Mouse (Mus musculus): ENCODE results near the gene Nfkbia.

The Nfkbia gene

GRCm38 (mm10) chr12:55490722-55491449 lies 1.6 kb downstream of the Nfkbia start:
- DNase-seq (ENCODE audit: extremely low read depth, low read depth, low spot score): no peak

DNA sequence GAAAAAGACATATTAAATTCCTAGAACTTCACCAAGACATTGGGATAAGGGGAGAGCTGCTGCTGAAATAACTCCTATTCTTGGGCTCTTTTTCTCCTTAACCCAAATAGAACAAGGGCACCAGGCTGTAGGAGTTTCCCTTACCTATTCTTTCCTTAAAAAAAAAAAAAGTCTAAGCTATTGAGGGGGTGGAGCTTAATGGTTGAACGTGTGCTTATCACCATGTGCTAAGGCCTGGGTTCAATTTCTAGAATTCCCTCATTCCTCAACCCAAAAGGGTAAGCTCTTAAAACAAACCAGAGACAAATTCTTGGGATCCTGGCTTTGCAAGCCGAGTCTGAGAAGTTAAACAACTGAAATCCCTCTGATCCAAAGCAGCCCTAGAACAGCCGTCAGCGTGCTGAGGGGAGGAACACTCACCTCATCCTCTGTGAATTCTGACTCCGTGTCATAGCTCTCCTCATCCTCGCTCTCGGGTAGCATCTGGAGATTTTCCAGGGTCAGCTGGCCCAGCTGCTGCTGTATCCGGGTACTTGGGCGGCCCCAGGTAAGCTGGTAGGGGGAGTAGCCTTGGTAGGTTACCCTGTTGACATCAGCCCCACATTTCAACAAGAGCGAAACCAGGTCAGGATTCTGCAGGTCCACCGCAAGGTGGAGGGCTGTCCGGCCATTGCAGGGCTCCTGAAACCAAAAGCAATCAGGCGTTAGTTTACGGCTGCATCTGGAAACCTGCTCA lies 2.3 kb downstream of the Nfkbia start:
- DNase-seq (ENCODE audit: extremely low read depth, low read depth, low spot score): no peak

- DNase-seq (ENCODE audit: extremely low read depth, low read depth, low spot score): no peak
These were observed 3.6 kb downstream of the Nfkbia start for GRCm38 (mm10) chr12:55488661-55489447.

GRCm38 (mm10) chr12:55487843-55488660 lies 4.4 kb downstream of the Nfkbia start:
- DNase-seq (ENCODE audit: extremely low read depth, low read depth, low spot score): no peak

DNA sequence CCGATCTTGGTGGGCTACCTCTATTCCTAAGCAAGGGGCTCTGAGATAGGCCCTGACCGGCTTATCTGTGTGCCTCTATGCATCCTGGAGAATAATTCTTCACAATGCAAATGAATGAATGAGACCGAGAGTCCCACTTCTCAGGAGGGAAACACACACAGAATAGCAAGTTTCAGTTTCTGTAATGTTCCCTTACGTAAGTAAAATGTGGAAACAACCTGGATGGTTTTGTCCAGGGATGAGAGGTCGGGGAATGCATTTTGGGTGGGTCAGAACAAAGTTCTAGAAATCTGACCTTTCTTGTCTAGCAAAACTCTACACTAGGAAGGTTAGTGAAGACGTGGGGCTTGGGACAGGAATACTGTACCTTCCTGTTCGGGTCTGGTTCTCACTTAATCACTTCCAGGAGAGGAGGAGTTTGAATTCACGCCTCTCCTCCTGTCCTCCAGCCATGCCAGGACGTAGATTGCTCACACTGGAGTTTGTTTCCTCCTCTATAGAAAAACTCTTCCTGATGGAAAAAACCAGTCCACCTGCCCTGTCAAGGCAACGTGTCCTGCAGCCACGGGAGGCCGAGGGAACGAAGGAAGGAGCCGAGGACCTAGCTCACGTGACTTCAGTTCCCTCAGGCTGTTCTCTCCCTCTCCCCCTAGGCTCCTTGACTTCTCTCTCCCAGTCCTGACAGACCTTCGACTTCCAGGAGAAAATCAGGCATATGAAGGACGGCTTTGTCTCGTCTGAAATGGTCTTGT lies 5.3 kb downstream of the Nfkbia start:
- no peak for DNase-seq (ENCODE audit: extremely low read depth, low read depth, low spot score)

DNA sequence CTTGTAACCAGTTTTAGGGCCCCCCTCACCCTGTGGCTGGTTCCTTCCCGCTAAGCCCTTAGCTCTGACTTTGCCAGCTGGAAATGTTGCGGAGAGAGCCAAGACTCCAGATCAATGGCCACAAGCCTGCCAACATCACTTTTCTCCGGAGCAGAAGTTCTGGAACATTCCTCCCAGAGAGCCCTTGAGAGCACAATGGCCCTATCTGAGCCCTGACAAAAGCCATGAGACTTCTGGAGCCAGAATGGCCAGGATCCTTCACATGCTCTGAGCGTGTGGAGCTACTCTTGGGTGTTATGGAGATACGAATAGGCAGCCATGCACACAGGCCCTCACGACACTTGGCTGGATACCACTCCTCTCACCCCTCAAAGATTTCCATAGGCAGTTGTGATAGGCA lies 7.6 kb downstream of the Nfkbia start:
- no peak for DNase-seq (ENCODE audit: extremely low read depth, low read depth, low spot score)

DNA sequence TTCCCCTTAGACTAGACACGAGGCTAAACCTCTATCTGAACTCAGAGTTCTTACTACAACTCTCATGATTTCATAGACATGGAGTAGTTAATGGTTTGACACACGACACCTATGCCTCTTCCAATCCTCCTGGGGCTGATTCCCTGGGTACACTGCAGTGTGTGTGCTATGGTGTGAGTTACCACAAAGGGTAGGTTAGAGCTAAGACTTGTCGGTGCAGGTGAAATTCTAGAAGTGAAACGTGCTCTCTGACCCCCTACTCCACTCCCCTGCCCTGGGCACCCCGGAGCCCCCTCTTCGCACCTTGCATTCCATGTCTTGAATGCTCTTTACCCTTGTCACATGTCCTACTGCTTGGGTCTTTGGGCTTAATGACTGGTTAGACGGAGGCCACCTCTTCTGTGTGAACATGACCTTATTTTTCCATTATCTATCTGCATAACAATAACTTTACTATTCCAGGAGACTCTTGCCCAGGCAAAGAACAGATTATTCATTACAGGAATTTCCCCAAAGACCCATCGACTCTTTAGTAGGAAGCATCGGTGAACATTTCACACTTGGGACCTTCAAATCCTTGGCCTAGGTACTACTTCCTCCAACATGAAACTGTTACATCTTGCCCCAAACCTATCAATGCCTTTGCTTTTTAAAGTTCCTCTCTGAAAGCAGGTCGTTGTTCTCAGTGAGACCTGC lies 8.2 kb downstream of the Nfkbia start:
- no peak for DNase-seq (ENCODE audit: extremely low read depth, low read depth, low spot score)

GRCm38 (mm10) chr12:55483591-55483990 lies 8.9 kb downstream of the Nfkbia start:
- DNase-seq (ENCODE audit: extremely low read depth, low read depth, low spot score): no peak

GRCm38 (mm10) chr12:55482732-55483131 lies 9.7 kb downstream of the Nfkbia start:
- DNase-seq (ENCODE audit: extremely low read depth, low read depth, low spot score): no peak

GRCm38 (mm10) chr12:55481739-55482138 lies 10.7 kb downstream of the Nfkbia start:
- no peak for DNase-seq (ENCODE audit: extremely low read depth, low read depth, low spot score)

GRCm38 (mm10) chr12:55480471-55481153 lies 11.8 kb downstream of the Nfkbia start:
- no peak for DNase-seq (ENCODE audit: extremely low read depth, low read depth, low spot score)

GRCm38 (mm10) chr12:55478901-55479300 lies 13.5 kb downstream of the Nfkbia start:
- DNase-seq (ENCODE audit: extremely low read depth, low read depth, low spot score): no peak

- no peak for DNase-seq (ENCODE audit: extremely low read depth, low read depth, low spot score)
These were observed 18.3 kb downstream of the Nfkbia start for GRCm38 (mm10) chr12:55474209-55474583.

- DNase-seq (ENCODE audit: extremely low read depth, low read depth, low spot score): no peak
These were observed 18.9 kb downstream of the Nfkbia start for GRCm38 (mm10) chr12:55473250-55474208.

DNA sequence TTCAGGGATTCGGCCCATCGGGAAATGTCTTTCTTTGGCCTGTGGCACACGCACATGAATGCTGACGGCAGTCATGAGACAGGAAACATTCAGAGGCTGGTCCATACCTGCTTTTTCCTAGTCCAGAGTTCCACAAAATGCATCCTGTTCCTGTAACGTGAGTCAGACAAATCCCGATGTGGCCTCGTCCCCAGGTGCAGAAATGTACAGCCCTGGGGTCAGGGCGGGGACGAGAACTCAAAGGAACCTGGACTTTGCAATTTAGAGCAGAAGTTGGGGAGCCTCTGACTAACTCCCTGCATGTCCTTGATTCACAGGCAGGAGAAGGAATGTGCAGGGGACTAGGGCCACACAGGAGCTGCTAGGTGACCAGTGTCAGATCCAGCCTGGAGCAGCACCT lies 21.1 kb downstream of the Nfkbia start:
- no peak for DNase-seq (ENCODE audit: extremely low read depth, low read depth, low spot score)

DNA sequence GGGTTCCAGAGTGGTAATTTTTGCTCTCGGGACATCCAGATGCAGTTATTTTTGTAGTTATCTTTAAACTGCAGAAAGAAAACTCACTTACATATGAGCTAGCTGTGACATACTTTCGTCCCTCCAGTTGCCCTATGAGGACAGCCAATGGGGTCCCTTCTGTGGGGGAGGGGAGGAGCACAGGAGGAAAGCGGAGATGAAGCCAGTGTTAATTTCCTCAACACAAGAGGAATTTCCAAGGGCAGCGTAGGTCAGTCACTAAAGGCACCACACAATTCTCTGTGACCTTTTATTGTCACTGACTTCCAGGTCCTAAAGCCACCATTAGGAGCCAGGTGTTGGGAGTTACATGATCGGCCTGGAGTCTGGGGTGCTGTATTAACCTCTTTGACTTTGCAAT lies 22.0 kb downstream of the Nfkbia start:
- no peak for DNase-seq (ENCODE audit: extremely low read depth, low read depth, low spot score)

DNA sequence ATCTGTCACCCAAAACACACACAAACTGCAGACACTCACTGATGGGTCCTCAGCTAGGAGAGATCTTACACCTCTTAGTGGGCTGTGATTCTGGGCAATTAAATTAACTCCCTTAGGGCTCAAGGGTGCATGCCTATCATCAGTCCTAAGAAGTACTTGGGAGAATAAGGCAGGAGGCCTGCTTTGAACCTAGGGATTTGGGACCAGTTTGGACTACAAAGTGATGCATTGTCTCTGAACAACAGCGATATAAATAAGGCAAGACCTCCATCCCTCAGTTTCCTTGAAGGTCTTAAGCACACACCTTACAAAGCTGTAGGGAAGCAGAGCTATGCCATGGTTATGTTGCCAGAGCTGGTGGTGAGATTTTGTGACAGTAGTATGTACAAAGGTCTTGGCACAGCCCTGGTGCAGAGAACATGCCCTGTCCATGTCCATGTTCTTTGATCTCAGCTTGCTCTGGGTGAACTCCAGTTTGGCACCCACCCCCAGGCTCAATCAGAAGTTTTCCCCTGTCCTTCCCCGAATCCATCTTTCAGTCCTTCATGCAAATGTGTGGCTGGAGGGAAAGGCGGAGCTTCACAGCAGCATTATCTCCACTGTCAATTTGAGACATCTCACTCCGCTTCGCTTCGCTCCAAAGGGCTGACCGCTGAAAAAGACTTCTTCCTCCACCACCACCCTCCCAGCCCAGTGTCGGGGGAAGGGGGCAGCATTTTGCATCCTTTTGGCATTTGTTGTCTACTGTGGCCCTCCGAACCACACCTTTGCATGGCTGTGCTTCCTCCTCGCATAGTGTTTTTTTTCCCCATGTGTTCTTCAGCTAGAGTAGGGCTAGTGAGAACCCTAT lies 24.9 kb downstream of the Nfkbia start:
- no peak for DNase-seq (ENCODE audit: extremely low read depth, low read depth, low spot score)

Measured in fat pad, adult 2 months (tissue).